Mouse (Mus musculus) frontal cortex, adult (tissue): ENCODE measurements around the gene Tgif2.
"Not testable (repeated sequence)": the region's sequence is repeated elsewhere in the genome, so short reads cannot be mapped to it uniquely, and the experiment has no call there.

ENCODE experiments used
- ATAC-seq: cut with Nextera tagmentation; 2 replicates; pipeline ENCODE4 v1.9.2; 2017; ENCODE audit warnings: mild to moderate bottlenecking, moderate library complexity, mixed read lengths; ENCODE audit not compliant: low TSS enrichment

Gene Tgif2

GRCm38 (mm10) chr2:156839319-156840191, at the start of gene Tgif2:
Tgif2 (plus strand) TSS chr2:156840007.
- no peak for ATAC-seq

- ATAC-seq: no peak
These were observed 41.3 kb upstream of the Tgif2 start for GRCm38 (mm10) chr2:156798516-156798915.

GRCm38 (mm10) chr2:156801045-156801444, 38.8 kb upstream of the Tgif2 start:
- peak; percentile 50; the same call in 1 of the 2 replicates for ATAC-seq

- not testable (repeated sequence) for ATAC-seq
These were observed 37.7 kb upstream of the Tgif2 start for GRCm38 (mm10) chr2:156802116-156802515.

GRCm38 (mm10) chr2:156803698-156804372, 36.0 kb upstream of the Tgif2 start:
- ATAC-seq: no peak

GRCm38 (mm10) chr2:156804589-156804988, 35.2 kb upstream of the Tgif2 start:
- no peak for ATAC-seq

GRCm38 (mm10) chr2:156806886-156807285, 32.9 kb upstream of the Tgif2 start:
- no peak for ATAC-seq

GRCm38 (mm10) chr2:156809579-156809978, 30.2 kb upstream of the Tgif2 start:
- no peak for ATAC-seq

- no peak for ATAC-seq
These were observed 29.1 kb upstream of the Tgif2 start for GRCm38 (mm10) chr2:156810716-156811115.

- ATAC-seq: no peak
These were observed 28.3 kb upstream of the Tgif2 start for GRCm38 (mm10) chr2:156811556-156811955.

GRCm38 (mm10) chr2:156814344-156814801, 25.4 kb upstream of the Tgif2 start:
- ATAC-seq: no peak

GRCm38 (mm10) chr2:156814893-156815292, 24.9 kb upstream of the Tgif2 start:
- no peak for ATAC-seq

- no peak for ATAC-seq
These were observed 24.4 kb upstream of the Tgif2 start for GRCm38 (mm10) chr2:156815412-156815811.

- ATAC-seq: no peak
These were observed 23.7 kb upstream of the Tgif2 start for GRCm38 (mm10) chr2:156816116-156816515.

GRCm38 (mm10) chr2:156825128-156825527, 14.7 kb upstream of the Tgif2 start:
- ATAC-seq: not testable (repeated sequence)

- no peak for ATAC-seq
These were observed 5.5 kb upstream of the Tgif2 start for GRCm38 (mm10) chr2:156834336-156834735.

- no peak for ATAC-seq
These were observed 968 bp upstream of the Tgif2 start for GRCm38 (mm10) chr2:156838839-156839238.

- ATAC-seq: no peak
These were observed 657 bp downstream of the Tgif2 start for GRCm38 (mm10) chr2:156840301-156841027.

GRCm38 (mm10) chr2:156841028-156841840, 1.4 kb downstream of the Tgif2 start:
- peak; percentile 78 for ATAC-seq

GRCm38 (mm10) chr2:156841841-156842706, 2.3 kb downstream of the Tgif2 start:
- ATAC-seq: peak; percentile 48; the same call in 1 of the 2 replicates
